9 mouse cellular contexts compared by ENCODE assay signal in genomic region chr3:157232723-157233122, GRCm38 (mm10).
DNase-seq lines count a peak whose midpoint lies in the region; ATAC-seq and TF ChIP-seq lines count a peak whose summit lies in the region.
"Had no signal": no experiment of that assay in that cellular context is flagged by ENCODE, and none has a peak within 500 bp of the region (broad histone marks: within the 10 kb centered on the region; RNA-seq: fewer than 3 reads in every experiment).

No protein-coding gene starts in this region.

- WGBS in intestine, embryonic 15.5 days, result 24% methylated on average over 5 of the region's 5 CpGs
- WGBS in intestine, embryonic 16.5 days, result 17% methylated on average over 5 of the region's 5 CpGs
- WGBS in intestine, postnatal 0 days, result 24% methylated on average over 5 of the region's 5 CpGs
- 21% methylated on average over 5 of the region's 5 CpGs for WGBS in lung, embryonic 16.5 days

- no peak overlapping the region for H3K27ac ChIP-seq in intestine, embryonic 15.5 days
- no peak overlapping the region for H3K27ac ChIP-seq in intestine, embryonic 16.5 days (ENCODE audit: low read length)
- H3K27ac ChIP-seq in intestine, postnatal 0 days (ENCODE audit: low read depth, low read length), result no peak overlapping the region
- H3K27ac ChIP-seq in lung, embryonic 16.5 days (ENCODE audit: low read length), result no peak overlapping the region
- H3K27ac ChIP-seq: stomach, embryonic 15.5 days had no signal

- in situ Hi-C loops in Patski (cut with MboI; ENCODE audit: low pct_unique_long_range_greater_than_20kb), result loop anchor here (5.0 kb wide), 1 partner anchor 290 kb away; no protein-coding TSS in a partner anchor

- H3K4me3 ChIP-seq in intestine, embryonic 15.5 days (replicated peaks), result no peak overlapping the region
- no peak overlapping the region for H3K4me3 ChIP-seq in intestine, embryonic 16.5 days (ENCODE audit: low read length)
- H3K4me3 ChIP-seq in intestine, postnatal 0 days (ENCODE audit: low read depth, low read length), result no peak overlapping the region
- no peak overlapping the region for H3K4me3 ChIP-seq in lung, embryonic 16.5 days (ENCODE audit: low read length)
- H3K4me3 ChIP-seq: stomach, embryonic 15.5 days had no signal

- POLR2A ChIA-PET in Patski (lab: Charles Lee), result no interaction called here

- H3K36me3 ChIP-seq in intestine, embryonic 15.5 days, result no peaks in the 10 kb centered on the region
- no peaks in the 10 kb centered on the region for H3K36me3 ChIP-seq in intestine, embryonic 16.5 days (ENCODE audit: control insufficient read depth, insufficient read depth, low read length)
- H3K36me3 ChIP-seq in intestine, postnatal 0 days (ENCODE audit: control insufficient read depth, insufficient read depth), result no peaks in the 10 kb centered on the region
- no peaks in the 10 kb centered on the region for H3K36me3 ChIP-seq in lung, embryonic 16.5 days (ENCODE audit: control insufficient read depth, insufficient read depth, low read length)
- H3K36me3 ChIP-seq: stomach, embryonic 15.5 days had no signal

- no peak overlapping the region for H3K9ac ChIP-seq in intestine, embryonic 15.5 days
- no peak overlapping the region for H3K9ac ChIP-seq in intestine, embryonic 16.5 days (ENCODE audit: low read depth, low read length)
- H3K9ac ChIP-seq in intestine, postnatal 0 days (ENCODE audit: low read depth, low read length), result no peak overlapping the region
- no peak overlapping the region for H3K9ac ChIP-seq in lung, embryonic 16.5 days (ENCODE audit: low read length)
- H3K9ac ChIP-seq: stomach, embryonic 15.5 days had no signal

- no peaks in the 10 kb centered on the region for H3K27me3 ChIP-seq in intestine, embryonic 15.5 days (replicated peaks)
- no peaks in the 10 kb centered on the region for H3K27me3 ChIP-seq in intestine, embryonic 16.5 days (replicated peaks; ENCODE audit: control insufficient read depth, insufficient read depth, low read length)
- peaks cover 6% of the 10 kb centered on the region for H3K27me3 ChIP-seq in Patski
- H3K27me3 ChIP-seq in intestine, postnatal 0 days (replicated peaks; ENCODE audit: control insufficient read depth, insufficient read depth, low read length), result no peaks in the 10 kb centered on the region
- H3K27me3 ChIP-seq in lung, embryonic 16.5 days (ENCODE audit: control insufficient read depth, insufficient read depth, low read depth, low read length), result no peaks in the 10 kb centered on the region
- H3K27me3 ChIP-seq: stomach, embryonic 15.5 days had no signal

- TF ChIP-seq CTCF in Patski (IDR thresholded peaks at IDR 0.05), result peak; percentile 63
- peak; percentile 82 for TF ChIP-seq CTCF in intestine, postnatal 0 days (IDR thresholded peaks at IDR 0.05; ENCODE audit: low read depth)

- H3K4me1 ChIP-seq in intestine, embryonic 15.5 days (replicated peaks), result no peaks in the 10 kb centered on the region
- H3K4me1 ChIP-seq in intestine, embryonic 16.5 days (ENCODE audit: control insufficient read depth, insufficient read depth, low read length), result no peaks in the 10 kb centered on the region
- no peaks in the 10 kb centered on the region for H3K4me1 ChIP-seq in intestine, postnatal 0 days (replicated peaks; ENCODE audit: control insufficient read depth, insufficient read depth, low read length)
- no peaks in the 10 kb centered on the region for H3K4me1 ChIP-seq in lung, embryonic 16.5 days (replicated peaks; ENCODE audit: control insufficient read depth, insufficient read depth, low read length)
- H3K4me1 ChIP-seq: stomach, embryonic 15.5 days had no signal

- CTCF ChIA-PET in Patski (lab: Charles Lee), result interaction anchor here (1.3 to 2.1 kb wide), 6 partner anchors 9 to 452 kb away, joined by 3 to 8 read pairs (median 6); no protein-coding TSS in a partner anchor

- H3K4me2 ChIP-seq in intestine, embryonic 15.5 days (replicated peaks), result no peak overlapping the region
- H3K4me2 ChIP-seq in intestine, embryonic 16.5 days (ENCODE audit: low read depth, low read length), result no peak overlapping the region
- no peak overlapping the region for H3K4me2 ChIP-seq in intestine, postnatal 0 days (replicated peaks; ENCODE audit: low read depth)
- H3K4me2 ChIP-seq in lung, embryonic 16.5 days (ENCODE audit: low read depth, low read length), result no peak overlapping the region
- H3K4me2 ChIP-seq: stomach, embryonic 15.5 days had no signal

- H3K9me3 ChIP-seq in intestine, embryonic 15.5 days, result no peaks in the 10 kb centered on the region
- H3K9me3 ChIP-seq in intestine, embryonic 16.5 days (ENCODE audit: control insufficient read depth, low read length), result no peaks in the 10 kb centered on the region
- H3K9me3 ChIP-seq in intestine, postnatal 0 days (ENCODE audit: control insufficient read depth), result no peaks in the 10 kb centered on the region
- H3K9me3 ChIP-seq in lung, embryonic 16.5 days (ENCODE audit: control insufficient read depth, low read length), result no peaks in the 10 kb centered on the region
- H3K9me3 ChIP-seq: stomach, embryonic 15.5 days had no signal

- ATAC-seq in intestine, embryonic 15.5 days, result 0 out of 2 replicates have a peak, but pooled peaks have one; percentile 36
- no peak for ATAC-seq in intestine, embryonic 16.5 days
- no peak for ATAC-seq in Patski
- ATAC-seq in intestine, postnatal 0 days, result no peak
- peak; percentile 56; the same call in 1 of the 2 replicates for ATAC-seq in lung, embryonic 16.5 days (ENCODE audit: low read depth)

- no peak for DNase-seq in Patski (ENCODE audit: low read depth, low spot score)
- peak; percentile 54 for DNase-seq in embryo, embryonic 9.5 days (ENCODE audit: extremely low spot score)
- peak; percentile 13 for DNase-seq in skeletal muscle tissue, adult 2 months (ENCODE audit: low read depth, low spot score)
- DNase-seq in thymus, postnatal 0 days (ENCODE audit: low spot score), result no peak

Comparison
In these comparisons a context has a peak if more than half of its experiments do, and no peak if none do; other contexts are left out.
1. ATAC-seq: peak in intestine, embryonic 15.5 days (single experiment) and lung, embryonic 16.5 days (single experiment); none in intestine, embryonic 16.5 days (single experiment), Patski (single experiment) and intestine, postnatal 0 days (single experiment).
2. DNase-seq: peak in embryo, embryonic 9.5 days (single experiment) and skeletal muscle tissue, adult 2 months (single experiment); none in Patski (single experiment) and thymus, postnatal 0 days (single experiment).